Mouse (Mus musculus) frontal cortex, adult (tissue): ENCODE data around the gene Eif2ak3.
"Not testable (repeated sequence)": the region's sequence is repeated elsewhere in the genome, so short reads cannot be mapped to it uniquely, and the experiment has no call there.

Experiments used
- ATAC-seq: cut with Nextera tagmentation; 2 replicates; pipeline ENCODE4 v1.9.2; 2017; ENCODE audit warnings: mild to moderate bottlenecking, moderate library complexity, mixed read lengths; ENCODE audit not compliant: low TSS enrichment

Gene Eif2ak3

GRCm38 (mm10) chr6:70844002-70844804 lies at the start of gene Eif2ak3:
Gene Eif2ak3 (plus strand): TSS chr6:70844515.
- peak; percentile 96 for ATAC-seq

GRCm38 (mm10) chr6:70796940-70797339 lies 47.4 kb upstream of the Eif2ak3 start:
- ATAC-seq, result no peak

- peak; percentile 80 for ATAC-seq
These were observed 46.6 kb upstream of the Eif2ak3 start for GRCm38 (mm10) chr6:70797581-70798251.

- ATAC-seq, result peak; percentile 67
These were observed 39.7 kb upstream of the Eif2ak3 start for GRCm38 (mm10) chr6:70804632-70805031.

GRCm38 (mm10) chr6:70805267-70805666 lies 39.0 kb upstream of the Eif2ak3 start:
- ATAC-seq, result peak; percentile 62

- ATAC-seq, result peak; percentile 85
These were observed 38.3 kb upstream of the Eif2ak3 start for GRCm38 (mm10) chr6:70805820-70806513.

- ATAC-seq, result no peak
These were observed 37.8 kb upstream of the Eif2ak3 start for GRCm38 (mm10) chr6:70806514-70806912.

GRCm38 (mm10) chr6:70810524-70810923 lies 33.8 kb upstream of the Eif2ak3 start:
- ATAC-seq, result no peak

- ATAC-seq, result peak; percentile 90
These were observed 32.5 kb upstream of the Eif2ak3 start for GRCm38 (mm10) chr6:70811557-70812525.

- no peak for ATAC-seq
These were observed 31.8 kb upstream of the Eif2ak3 start for GRCm38 (mm10) chr6:70812526-70812895.

- ATAC-seq, result no peak
These were observed 30.2 kb upstream of the Eif2ak3 start for GRCm38 (mm10) chr6:70813921-70814628.

- ATAC-seq, result no peak
These were observed 29.7 kb upstream of the Eif2ak3 start for GRCm38 (mm10) chr6:70814629-70814950.

- ATAC-seq, result no peak
These were observed 28.8 kb upstream of the Eif2ak3 start for GRCm38 (mm10) chr6:70815471-70815870.

GRCm38 (mm10) chr6:70821566-70821965 lies 22.7 kb upstream of the Eif2ak3 start:
- no peak for ATAC-seq

- no peak for ATAC-seq
These were observed 21.9 kb upstream of the Eif2ak3 start for GRCm38 (mm10) chr6:70822386-70822910.

- ATAC-seq, result not testable (repeated sequence)
These were observed 21.0 kb upstream of the Eif2ak3 start for GRCm38 (mm10) chr6:70823277-70823676.

- peak; percentile 99 for ATAC-seq
These were observed 20.0 kb upstream of the Eif2ak3 start for GRCm38 (mm10) chr6:70824085-70824986.

- ATAC-seq, result no peak; the same call in 1 of the 2 replicates
These were observed 19.4 kb upstream of the Eif2ak3 start for GRCm38 (mm10) chr6:70824987-70825337.

GRCm38 (mm10) chr6:70829451-70829850 lies 14.9 kb upstream of the Eif2ak3 start:
- ATAC-seq, result no peak

- ATAC-seq, result no peak
These were observed 13.8 kb upstream of the Eif2ak3 start for GRCm38 (mm10) chr6:70830552-70830951.
